Mouse (Mus musculus) heart, postnatal 14 days (tissue): ENCODE measurements around the gene Tube1. TPM values are rescaled to one million over a fixed set of nuclear protein-coding genes. Genes with fewer than 3 reads are reported as not detected.
"Not testable (repeated sequence)": the region's sequence is repeated elsewhere in the genome, so short reads cannot be mapped to it uniquely, and the experiment has no call there.

Experiments used
- DNase-seq, 2 experiments: peaks; one replicate each; pipeline ENCODE4 v3.0.0; 2021 to 2022
- intact Hi-C: fragments of 180-260 bp; cut with DNase I; formaldehyde crosslinking; loops from one replicate; pipeline ENCODE4 v1.15.1; 2025
- total RNA-seq, 2 experiments: library from RNA; stranded (reverse); gene quantifications; 2 replicates each; pipeline ENCODE4 v1.2.3; 2021

Gene Tube1
- total RNA-seq, 2 experiments from 2014 or later = 1.6 to 3.4 TPM

DNA sequence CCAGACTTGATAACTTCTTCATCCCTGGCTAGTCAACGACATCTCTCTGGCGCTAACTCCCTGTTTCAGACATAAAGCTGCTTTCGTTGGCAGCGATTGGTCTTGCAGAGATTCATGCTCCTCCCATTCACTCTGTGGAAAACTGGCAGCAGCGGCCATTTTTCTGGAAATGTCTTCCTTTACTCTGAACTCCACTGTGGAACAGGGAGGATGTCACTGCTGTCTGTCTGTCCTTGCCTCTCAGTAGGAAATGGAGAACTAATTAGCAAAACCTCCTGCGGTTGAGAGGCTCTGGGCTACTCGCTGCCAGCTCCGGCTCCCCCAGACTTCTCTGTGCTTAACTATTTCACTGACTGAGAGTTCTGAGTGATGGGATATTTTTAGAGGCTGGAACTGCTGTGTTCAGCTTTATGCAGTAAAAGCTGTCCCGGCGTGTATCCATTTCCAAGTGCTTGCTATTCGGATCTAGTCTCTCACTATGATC is 31.9 kb downstream of the Tube1 start:
- intact Hi-C loops = no loop called here
- DNase-seq = peak in 1 of 2 experiments; percentile 60

DNA sequence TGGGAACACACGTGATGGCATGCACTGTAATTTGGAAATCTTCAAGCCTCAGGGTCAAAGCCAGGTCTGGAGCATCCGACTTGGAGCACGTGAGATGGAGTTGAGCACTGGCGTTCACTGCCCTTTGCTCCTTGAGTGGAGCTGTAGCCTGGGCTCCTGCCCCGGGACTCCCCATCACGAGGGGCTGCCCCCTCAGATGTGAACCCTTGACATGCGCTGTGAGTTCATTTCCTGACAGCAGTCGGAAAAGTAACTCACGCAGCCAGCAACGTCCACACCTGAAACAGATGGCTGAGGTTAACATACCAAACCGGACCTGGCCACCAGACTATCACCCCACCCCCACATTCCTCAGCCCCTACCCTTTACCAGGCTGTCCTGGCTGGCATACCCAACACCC is 33.8 kb downstream of the Tube1 start:
- intact Hi-C loops = no loop called here
- DNase-seq = no peak

DNA sequence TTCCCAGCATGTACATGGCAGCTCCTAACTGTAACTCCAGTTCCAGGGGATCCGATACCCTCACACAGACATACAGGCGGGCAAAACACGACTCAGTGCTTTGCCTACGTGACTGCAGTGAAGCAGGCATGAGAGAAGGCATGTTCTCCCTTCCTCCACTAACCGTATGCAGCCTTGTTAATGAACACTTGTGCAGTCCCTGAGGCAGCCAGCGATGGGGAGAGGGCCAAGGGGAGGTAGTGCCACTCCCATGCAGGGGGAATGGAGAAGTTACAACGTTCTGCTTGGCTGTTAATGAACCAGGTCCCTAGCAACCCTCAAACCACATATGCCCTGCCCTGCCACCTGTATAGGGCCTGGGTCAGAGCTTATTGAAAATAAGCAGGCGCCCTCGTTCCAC is 35.9 kb downstream of the Tube1 start:
- no peak for DNase-seq
- intact Hi-C loops = loop anchor here (2.0 to 10.0 kb wide), 6 partner anchors 69 to 793 kb away; partner anchors contain the start of genes Mfsd4b3 and Rev3l

DNA sequence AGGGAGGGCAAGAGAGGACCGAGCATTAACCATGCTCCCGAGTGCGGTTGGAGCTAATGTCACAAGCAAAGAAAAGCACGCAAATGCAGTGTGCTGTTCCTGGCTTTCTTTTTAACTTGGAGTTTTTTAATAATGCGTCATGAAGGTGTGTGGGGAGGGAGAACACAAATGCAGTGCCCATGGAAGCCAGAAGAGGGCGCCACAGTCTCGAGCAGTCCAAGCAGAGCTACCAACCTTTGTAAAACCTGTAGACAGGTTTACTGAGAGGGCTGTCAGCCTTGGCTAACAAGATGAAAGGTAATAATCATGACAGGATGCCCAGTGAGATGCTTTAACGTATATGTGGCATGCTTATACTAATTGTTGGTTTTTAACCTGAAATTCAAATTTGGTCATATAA is 36.4 kb downstream of the Tube1 start:
- intact Hi-C loops = loop anchor here (2.0 to 10.0 kb wide), 6 partner anchors 69 to 792 kb away; partner anchors contain the start of genes Mfsd4b3 and Rev3l
- DNase-seq = peak; percentile 71 to 81

DNA sequence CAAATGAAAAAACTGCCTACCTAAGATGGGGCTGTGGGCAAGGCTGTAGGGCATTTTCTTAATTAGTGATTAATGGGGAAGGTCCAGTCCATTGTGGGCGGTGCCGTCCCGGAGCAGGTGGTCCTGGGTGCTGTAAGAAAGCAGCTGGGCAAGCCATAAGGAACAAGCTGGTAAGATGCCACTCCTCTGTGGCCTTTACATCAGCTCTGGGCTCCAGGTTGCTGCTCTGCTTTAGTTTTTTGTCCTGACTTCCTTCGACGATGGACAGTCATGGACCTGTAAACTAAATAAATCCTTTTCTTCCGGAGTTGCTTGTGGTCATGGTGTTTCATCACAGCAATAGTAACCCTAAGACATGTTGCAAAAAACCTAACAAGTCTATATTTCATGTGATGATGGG is 36.9 kb downstream of the Tube1 start:
- intact Hi-C loops = loop anchor here (1.0 to 10.0 kb wide), 7 partner anchors 68 to 792 kb away; partner anchors contain the start of genes Mfsd4b3 and Rev3l
- DNase-seq = no peak

DNA sequence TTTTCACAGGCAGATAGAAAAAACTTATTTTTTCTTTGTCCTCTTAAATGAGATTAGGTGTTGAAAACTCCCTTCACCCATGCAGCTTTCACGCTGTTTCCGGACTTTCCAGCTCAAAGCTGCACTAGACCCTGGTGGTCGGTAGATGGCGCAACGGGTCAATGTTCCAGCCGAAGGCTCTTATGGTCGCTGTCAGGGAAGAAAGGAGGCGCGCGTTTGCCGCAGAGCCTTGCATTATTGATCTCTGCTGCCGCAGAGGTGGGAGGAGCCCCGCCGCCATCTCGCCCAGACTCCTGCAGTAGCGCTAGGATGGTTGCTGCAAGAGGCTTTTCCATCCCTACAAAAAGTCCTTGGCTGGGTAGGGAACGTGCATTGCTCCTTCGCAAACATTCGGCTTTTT is 37.4 kb downstream of the Tube1 start:
- peak; percentile 91 to 93 for DNase-seq
- intact Hi-C loops = loop anchor here (1.0 to 10.0 kb wide), 7 partner anchors 68 to 791 kb away; partner anchors contain the start of genes Mfsd4b3 and Rev3l

DNA sequence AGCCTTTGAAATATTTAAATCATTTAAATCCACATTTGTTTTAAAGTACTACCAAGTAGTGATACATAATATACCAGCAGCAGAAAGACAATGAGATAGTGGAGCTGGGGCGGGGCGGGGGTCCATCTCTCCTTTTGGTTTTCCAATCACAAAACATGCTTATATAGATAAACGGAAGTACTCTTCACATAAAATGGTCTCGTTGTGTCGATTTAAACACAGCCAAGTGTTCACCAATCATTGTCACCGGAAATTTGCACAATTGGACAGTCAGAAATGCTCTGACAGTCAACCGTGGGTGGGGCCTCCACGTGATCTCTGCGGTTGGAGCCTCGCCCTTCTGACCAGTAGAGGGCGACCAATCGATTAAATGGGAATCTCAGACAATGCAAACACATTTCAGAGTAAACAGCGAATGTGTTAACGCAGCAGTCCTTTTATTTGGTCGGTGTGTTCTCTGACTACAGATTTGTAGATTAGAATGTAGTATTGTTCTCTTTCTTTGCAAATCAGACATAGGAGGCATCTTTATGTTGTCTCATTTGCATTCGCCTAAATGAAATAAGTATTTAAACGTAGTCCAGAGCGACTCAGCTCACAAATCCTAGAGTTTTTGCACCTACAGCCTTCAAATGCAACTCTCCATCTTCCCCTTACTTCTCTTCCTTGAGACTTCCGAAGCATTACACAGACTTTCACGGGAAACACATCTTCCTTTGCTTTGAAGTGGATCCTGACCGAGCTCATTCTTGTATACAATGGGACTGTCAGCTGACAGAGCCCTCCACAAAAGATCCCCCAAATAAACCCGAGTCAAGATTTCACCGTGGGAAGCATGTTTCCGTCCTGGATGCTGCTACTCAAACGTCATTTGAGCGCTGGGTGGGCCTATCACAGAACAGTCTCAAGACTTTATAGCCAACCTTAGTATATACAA is 38.1 kb downstream of the Tube1 start:
- DNase-seq = peak; percentile 83 to 89
- intact Hi-C loops = loop anchor here (1.0 to 10.0 kb wide), 8 partner anchors 67 to 790 kb away; partner anchors contain the start of genes Fyn, Mfsd4b3 and Rev3l

DNA sequence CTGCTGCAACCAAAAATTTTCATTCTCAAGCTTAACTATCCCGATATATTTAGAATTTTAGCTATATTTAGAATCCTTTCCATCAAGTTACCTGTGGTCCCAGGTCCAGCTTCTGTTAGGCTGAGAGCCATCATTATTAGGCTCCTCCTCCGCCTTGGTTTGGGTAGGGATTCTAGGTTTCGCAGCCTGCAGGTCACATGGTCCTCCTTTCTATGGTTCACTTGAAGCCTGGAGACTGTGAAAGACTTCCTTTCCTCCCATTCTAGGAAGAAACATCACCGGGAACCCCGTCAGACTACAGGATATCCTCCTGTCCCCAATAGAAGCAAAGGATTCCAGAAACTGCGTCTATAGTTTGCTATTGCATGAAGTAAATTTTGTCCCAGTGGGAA is 38.8 kb downstream of the Tube1 start:
- intact Hi-C loops = loop anchor here (2.0 to 10.0 kb wide), 6 partner anchors 196 to 790 kb away; partner anchors contain the start of genes Fyn, Mfsd4b3 and Rev3l
- no peak for DNase-seq

DNA sequence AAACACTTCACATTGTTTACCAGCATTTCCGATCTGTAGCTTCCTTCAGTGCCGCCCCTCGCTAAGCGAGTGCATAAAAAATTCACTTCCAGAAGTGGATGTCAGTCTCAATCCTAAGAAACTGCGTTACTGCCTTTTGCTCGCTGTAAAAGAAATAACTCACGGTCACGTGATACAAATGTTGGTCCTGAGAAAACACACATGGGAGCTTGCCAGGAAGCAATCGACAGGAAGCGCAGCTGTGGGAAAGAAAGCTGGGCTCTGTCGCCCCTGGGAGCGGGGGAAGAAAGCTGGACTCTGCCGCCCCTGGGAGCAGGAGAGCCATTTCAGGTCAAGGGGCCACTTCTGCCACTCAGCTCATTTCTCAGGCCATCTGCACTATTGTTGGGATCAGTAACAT is 39.3 kb downstream of the Tube1 start:
- peak; percentile 54 to 71 for DNase-seq
- intact Hi-C loops = loop anchor here (2.0 to 10.0 kb wide), 6 partner anchors 196 to 789 kb away; partner anchors contain the start of genes Fyn, Mfsd4b3 and Rev3l

DNA sequence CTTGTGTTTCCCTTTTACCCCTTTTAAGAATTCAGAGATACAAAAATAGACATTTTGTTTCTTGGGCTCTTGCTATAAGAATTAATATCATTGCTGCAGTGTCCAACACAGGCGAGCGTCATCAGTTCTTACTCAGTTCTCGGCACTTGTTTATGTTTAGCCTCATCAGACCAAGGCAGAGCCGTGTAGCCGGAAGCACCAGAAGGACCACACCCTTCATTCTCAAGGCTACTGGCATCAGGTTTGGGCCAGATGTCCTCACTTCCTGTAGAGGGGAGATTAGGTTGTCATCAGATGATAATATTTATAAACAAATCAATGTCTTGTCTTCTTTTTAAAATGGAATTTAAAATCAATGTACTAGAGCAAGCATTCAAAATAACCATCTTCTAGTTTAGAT is 43.2 kb downstream of the Tube1 start:
- intact Hi-C loops = loop anchor here (10.0 kb wide), 1 partner anchor 638 kb away; no protein-coding TSS in a partner anchor

DNA sequence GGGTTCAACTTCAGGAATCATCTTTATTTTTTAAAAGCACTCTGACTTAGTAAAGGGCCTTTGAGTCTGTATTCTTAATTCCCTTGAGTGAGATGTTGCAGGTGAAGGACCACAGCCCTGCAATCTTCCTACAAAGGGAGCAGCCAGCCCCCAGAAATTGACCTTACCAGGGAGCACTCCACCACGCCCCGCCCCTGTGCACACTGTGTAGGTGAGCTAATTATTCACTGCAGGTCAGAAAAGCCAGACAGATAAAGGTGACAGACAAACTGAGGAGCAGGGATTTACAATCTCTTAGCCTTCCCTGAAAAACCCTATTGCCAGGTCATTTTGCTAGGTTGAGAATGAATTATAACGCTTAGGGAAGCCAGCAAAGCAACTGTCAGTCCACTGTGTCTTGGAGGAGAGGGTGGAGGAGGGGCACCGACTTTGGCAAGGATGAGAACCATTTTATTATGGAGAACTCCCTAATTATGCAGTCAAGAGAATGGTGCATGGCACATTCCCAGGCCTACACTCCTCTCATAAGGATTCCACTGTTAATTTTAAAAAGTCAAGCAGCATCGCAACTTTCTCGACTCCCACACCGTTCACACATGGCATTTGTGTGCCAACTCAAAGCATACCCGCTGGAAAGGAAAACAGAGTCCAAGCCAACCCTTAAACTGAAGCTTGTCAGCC is 51.2 kb downstream of the Tube1 start:
- intact Hi-C loops = no loop called here
- DNase-seq = no peak

More for the DNA sequence above, 43.2 kb downstream of the Tube1 start:
- DNase-seq = no peak

DNA sequence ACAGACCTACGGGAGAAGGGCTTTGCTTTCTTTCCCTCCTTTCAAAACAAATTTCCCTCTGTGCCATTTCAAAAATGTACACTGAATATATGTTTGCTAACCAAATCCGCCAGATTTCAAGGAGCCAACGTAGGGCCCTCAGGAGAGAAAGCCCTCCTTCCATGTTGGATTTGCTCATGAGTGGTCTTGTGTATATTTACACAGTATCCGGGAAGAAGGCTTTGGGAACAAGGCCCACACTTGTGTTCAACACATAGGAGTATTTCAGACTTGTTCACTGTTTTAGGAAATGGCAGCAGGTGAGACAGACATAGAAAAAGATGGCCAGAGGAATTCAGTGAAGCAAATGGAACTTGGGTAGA is 51.8 kb downstream of the Tube1 start:
- intact Hi-C loops = no loop called here

DNA sequence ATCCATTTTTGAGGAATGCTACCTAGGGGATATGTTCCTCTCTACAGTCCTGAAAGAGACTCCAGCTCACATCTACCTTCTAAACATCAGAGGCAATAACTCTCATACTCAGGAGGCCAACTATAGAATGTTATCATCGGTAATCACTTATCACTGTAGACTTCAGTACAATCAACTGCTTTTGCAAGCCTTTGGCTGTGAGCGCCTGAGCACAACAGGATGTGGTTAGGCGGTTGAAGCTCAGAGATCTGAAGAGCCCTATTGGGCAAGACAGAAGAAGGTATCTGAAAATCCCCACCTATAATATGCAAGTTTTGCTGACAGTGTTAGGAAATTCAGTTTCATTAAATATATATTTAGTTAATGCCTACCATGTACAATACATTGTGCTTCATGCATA is 58.9 kb downstream of the Tube1 start:
- intact Hi-C loops = no loop called here
- no peak for DNase-seq

More for the DNA sequence above, 51.8 kb downstream of the Tube1 start:
- DNase-seq = no peak

DNA sequence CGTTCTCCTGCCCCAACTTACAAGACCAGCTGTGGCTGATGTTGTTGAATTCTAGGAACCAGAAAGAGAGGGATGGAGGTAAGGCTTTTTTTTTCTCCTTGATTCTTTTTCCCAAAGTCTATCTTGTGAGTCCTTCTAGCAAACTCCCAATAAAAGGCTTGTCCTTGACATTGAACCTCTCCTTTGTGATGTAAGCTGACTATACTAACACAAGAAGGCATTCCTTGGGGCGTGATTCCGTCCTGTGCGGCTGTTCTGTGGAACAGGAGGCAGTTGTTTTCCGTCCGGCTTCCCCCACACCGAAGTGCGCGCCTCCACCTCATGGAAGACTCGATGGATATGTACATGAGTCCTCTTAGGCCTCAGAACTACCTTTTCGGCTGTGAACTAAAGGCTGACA is 64.4 kb downstream of the Tube1 start:
- intact Hi-C loops, DNase-seq: not testable (repeated sequence)

Other genes starting within 250 kb of the Tube1 start
- gene Lama4, start 168.5 kb upstream of the Tube1 start, total RNA-seq = 100 to 1,000 TPM; 123 to 133 TPM
- 1 to 10 TPM; 3.5 to 5.9 TPM for gene Fam229b, start 62 bp upstream of the Tube1 start, total RNA-seq
- gene Ccn6, start 29.8 kb downstream of the Tube1 start, total RNA-seq = under 1 TPM in 1 of 2 experiments, not detected in 1; 0.19 TPM
- 10 to 100 TPM; 37.7 to 41.7 TPM for gene Fyn, start 234.9 kb downstream of the Tube1 start, total RNA-seq